Mouse (Mus musculus): ENCODE data around the gene Adamts7.

Adamts7 gene

DNA sequence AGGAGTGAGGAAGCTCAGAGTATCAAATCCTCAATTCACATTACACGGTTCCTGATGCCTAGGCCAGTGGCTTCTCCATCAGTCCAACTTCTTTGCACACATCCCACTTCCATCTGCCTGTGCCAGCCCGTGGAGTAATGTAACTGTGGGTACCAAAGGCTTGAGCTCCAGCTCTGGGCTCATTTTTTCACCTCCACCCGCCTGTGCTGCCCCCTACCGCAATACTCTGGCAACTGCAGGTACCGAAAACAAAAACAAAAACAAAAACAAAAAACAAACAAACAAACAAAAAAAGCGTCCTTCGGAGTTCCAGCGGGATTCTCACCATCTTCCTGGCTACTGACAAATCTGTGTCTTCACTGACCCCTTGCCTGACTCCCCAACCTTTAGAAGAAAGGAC, 27.4 kb upstream of the Adamts7 start:
- Histone ChIP-seq H3K4me1 (replicated peaks; ENCODE audit: low read depth, low read length) (peaks cover 14% of the 10 kb centered on the region), H3K9me3 (ENCODE audit: low read length) (no peaks in the 10 kb centered on the region), H3K27me3 (ENCODE audit: insufficient read depth, low read length) (no peaks in the 10 kb centered on the region), H3K4me3 (replicated peaks; ENCODE audit: low read length) (no peak overlapping the region), H3K36me3 (ENCODE audit: insufficient read depth, low read length) (no peaks in the 10 kb centered on the region)
- TF ChIP-seq CTCF (conservative IDR thresholded peaks at IDR 0.05; ENCODE audit: low read length) (peak; percentile 48), NANOG (IDR thresholded peaks at IDR 0.05; ENCODE audit: borderline replicate concordance, low read length) (no peak)

DNA sequence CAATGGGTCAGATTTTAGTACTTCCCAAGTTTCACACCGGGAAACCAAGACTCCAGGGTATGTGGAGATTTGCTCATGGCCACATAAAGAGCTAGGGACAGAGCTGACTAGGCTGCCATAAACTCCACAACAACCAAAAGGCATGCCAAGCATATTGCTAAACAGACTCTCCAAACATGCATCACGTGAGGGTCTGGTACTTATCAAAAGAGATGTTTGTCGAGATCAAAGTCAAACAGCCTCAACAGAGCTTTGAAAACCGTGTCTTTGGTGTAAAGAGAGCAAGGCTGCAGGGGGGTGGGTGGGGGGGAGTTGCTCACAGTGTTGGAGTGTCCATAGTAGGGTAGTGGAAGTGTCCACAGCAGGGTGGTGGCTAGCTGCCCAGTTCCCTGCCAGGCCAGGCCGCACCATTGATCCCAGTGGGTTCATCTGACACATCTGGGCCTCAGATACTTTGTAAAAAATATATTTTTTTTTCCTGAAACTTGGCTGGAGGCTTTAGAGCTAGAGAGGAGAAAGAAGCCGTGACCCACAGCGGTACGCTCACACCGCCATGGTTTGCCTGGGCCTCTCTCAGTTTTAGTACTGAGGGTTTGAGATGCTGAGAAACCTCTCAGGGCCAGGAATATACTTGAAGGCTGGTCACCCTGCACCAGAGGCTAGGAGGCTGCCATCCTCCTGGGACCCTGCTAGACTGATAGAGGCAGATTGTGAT, 26.7 kb upstream of the Adamts7 start:
- Histone ChIP-seq H3K9me3 (ENCODE audit: low read length) (no peaks in the 10 kb centered on the region), H3K4me1 (replicated peaks; ENCODE audit: low read depth, low read length) (peaks cover 14% of the 10 kb centered on the region), H3K36me3 (ENCODE audit: insufficient read depth, low read length) (no peaks in the 10 kb centered on the region), H3K27me3 (ENCODE audit: insufficient read depth, low read length) (no peaks in the 10 kb centered on the region; the same call in 1 of the 2 replicates), H3K4me3 (replicated peaks; ENCODE audit: low read length) (no peak overlapping the region)
- no peak for TF ChIP-seq CTCF (conservative IDR thresholded peaks at IDR 0.05; ENCODE audit: low read length)
- no peak for TF ChIP-seq NANOG (IDR thresholded peaks at IDR 0.05; ENCODE audit: borderline replicate concordance, low read length)
- TF ChIP-seq POU5F1 (IDR thresholded peaks at IDR 0.05; ENCODE audit: borderline replicate concordance, low read length) = no peak

DNA sequence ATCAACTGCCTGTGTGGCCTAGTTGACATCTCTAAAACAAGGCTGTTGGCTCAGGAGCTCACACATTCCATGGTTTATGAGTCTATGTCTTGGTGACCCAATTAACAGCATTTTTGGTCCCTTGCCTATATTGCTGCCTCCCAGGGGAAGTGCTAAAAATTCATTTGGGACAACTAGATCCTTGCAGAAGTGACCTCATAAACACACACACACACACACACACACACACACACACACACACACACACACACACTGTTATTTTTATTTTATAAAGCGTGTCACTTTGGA, 26.2 kb upstream of the Adamts7 start:
- no peak for TF ChIP-seq POU5F1 (IDR thresholded peaks at IDR 0.05; ENCODE audit: borderline replicate concordance, low read length)
- TF ChIP-seq CTCF (conservative IDR thresholded peaks at IDR 0.05; ENCODE audit: low read length) = no peak
- TF ChIP-seq NANOG (IDR thresholded peaks at IDR 0.05; ENCODE audit: borderline replicate concordance, low read length) = no peak
- no peaks in the 10 kb centered on the region for H3K36me3 ChIP-seq (ENCODE audit: insufficient read depth, low read length)
- H3K4me3 ChIP-seq (replicated peaks; ENCODE audit: low read length) = no peak overlapping the region
- H3K27me3 ChIP-seq (ENCODE audit: insufficient read depth, low read length) = peaks cover 2% of the 10 kb centered on the region; the same call in 1 of the 2 replicates
- H3K4me1 ChIP-seq (replicated peaks; ENCODE audit: low read depth, low read length) = peaks cover 16% of the 10 kb centered on the region
- H3K9me3 ChIP-seq (ENCODE audit: low read length) = no peaks in the 10 kb centered on the region

DNA sequence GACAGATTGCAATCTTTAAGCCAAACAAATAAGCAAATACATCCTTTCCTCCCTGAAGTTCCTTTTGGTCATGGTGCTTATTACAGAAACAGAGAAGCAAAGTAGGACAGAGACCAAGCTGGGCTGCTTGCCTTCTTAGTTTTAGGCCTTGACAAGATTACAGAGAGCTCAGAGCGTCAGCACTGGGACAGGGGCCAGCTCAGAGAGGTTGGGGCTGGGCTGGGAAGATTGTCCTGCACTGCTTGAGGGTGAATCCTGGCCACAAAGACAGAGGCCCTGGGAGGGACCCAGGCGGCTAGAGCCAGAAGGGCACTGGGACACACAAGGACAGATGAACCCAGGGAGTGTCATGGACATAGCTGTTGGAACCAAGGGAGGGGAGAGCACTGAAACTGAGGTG, 17.1 kb upstream of the Adamts7 start:
- H3K4me1 ChIP-seq (replicated peaks; ENCODE audit: low read depth, low read length) = peaks cover 10% of the 10 kb centered on the region; the same call in 1 of the 2 replicates
- peaks cover 12% of the 10 kb centered on the region for H3K27me3 ChIP-seq (ENCODE audit: insufficient read depth, low read length)
- no peaks in the 10 kb centered on the region for H3K36me3 ChIP-seq (ENCODE audit: insufficient read depth, low read length)
- TF ChIP-seq NANOG (IDR thresholded peaks at IDR 0.05; ENCODE audit: borderline replicate concordance, low read length) (no peak), CTCF (conservative IDR thresholded peaks at IDR 0.05; ENCODE audit: low read length) (no peak), POU5F1 (IDR thresholded peaks at IDR 0.05; ENCODE audit: borderline replicate concordance, low read length) (no peak)
- H3K4me3 ChIP-seq (replicated peaks; ENCODE audit: low read length) = no peak overlapping the region
- H3K9me3 ChIP-seq (ENCODE audit: low read length) = no peaks in the 10 kb centered on the region

DNA sequence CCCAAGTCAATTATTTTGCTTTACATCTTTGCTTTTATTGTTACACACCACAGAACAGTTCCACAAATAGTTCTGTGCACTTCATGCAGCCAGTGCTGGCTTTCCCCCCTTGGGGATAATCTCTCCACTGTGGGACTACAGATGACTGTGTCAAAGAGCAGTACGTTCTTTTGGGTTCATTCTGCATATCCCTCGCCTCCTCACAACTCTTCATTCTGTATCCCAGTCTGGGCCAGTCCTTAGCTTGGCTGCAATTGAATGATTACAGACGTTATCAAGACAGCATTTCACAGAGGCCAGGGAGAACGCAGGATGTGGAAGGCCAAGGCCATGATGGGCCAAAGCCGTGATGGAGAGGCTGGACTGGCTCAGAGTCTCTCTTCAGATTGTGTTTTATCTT, 16.0 kb upstream of the Adamts7 start:
- no peak overlapping the region for H3K4me3 ChIP-seq (replicated peaks; ENCODE audit: low read length)
- no peaks in the 10 kb centered on the region for H3K36me3 ChIP-seq (ENCODE audit: insufficient read depth, low read length)
- TF ChIP-seq CTCF (conservative IDR thresholded peaks at IDR 0.05; ENCODE audit: low read length) (no peak), POU5F1 (IDR thresholded peaks at IDR 0.05; ENCODE audit: borderline replicate concordance, low read length) (no peak), NANOG (IDR thresholded peaks at IDR 0.05; ENCODE audit: borderline replicate concordance, low read length) (no peak)
- H3K4me1 ChIP-seq (replicated peaks; ENCODE audit: low read depth, low read length) = peaks cover 6% of the 10 kb centered on the region; the same call in 1 of the 2 replicates
- H3K9me3 ChIP-seq (ENCODE audit: low read length) = no peaks in the 10 kb centered on the region
- peaks cover 10% of the 10 kb centered on the region for H3K27me3 ChIP-seq (ENCODE audit: insufficient read depth, low read length)

DNA sequence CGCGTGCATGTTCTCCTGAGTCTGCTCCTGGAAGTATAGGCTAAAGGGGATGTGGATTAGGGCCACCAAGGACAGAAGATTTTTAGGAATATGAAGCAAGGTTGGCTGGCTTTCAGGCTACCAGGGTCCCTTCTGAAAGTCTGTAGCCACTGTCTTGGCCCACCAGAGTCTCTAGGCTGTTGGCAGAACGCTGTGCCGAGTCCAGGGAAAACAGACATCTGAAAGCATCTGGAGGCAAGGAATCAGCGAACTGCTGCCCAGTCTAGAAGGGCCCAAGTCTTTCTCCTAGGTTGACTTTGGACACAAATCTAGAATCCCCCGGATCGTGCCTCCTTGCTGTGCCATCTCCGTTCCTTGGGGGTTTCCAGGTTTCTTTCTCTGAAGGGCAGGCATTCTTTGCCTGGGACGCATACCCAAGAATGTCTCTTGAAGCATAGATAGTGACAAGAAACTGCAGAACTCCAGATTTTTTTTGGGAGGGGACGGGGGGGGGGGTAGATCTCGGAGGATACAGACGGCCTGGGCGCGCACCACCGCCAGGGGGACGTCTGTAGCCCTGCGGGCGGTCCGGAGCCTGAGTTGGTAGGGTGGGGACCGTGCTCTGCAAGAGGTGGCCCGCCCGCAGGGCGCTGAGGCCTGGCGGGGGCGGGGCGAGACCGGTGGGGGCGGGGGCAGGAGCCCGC, 485 bp upstream of the Adamts7 start:
- Histone ChIP-seq H3K4me3 (replicated peaks; ENCODE audit: low read length) (peak overlapping the region; percentile 68), H3K36me3 (ENCODE audit: insufficient read depth, low read length) (no peaks in the 10 kb centered on the region), H3K4me1 (replicated peaks; ENCODE audit: low read depth, low read length) (peaks cover 23% of the 10 kb centered on the region), H3K9me3 (ENCODE audit: low read length) (no peaks in the 10 kb centered on the region), H3K27me3 (ENCODE audit: insufficient read depth, low read length) (peaks cover 54% of the 10 kb centered on the region)
- TF ChIP-seq POU5F1 (IDR thresholded peaks at IDR 0.05; ENCODE audit: borderline replicate concordance, low read length) = no peak
- 0 out of 2 replicates have a peak, but pooled peaks have one; percentile 3 for TF ChIP-seq CTCF (conservative IDR thresholded peaks at IDR 0.05; ENCODE audit: low read length)

DNA sequence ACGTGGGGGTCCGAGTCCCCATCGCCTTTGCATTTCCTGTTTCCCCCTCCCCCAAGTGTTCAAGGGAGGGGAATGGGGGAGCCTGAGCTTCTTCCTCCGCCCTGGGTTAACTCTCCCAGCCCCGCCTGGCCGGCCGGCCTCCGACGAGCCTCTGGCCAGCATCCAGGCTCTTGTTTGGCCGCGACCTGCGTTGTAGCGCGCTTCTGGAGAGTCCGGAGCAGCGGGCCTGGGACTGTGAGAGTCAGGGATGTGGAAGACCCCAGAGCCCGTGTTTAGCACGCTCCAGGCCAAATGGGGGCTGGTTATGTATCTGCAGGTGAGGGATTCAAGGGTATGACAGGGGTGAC, 853 bp downstream of the Adamts7 start:
- Histone ChIP-seq H3K4me3 (replicated peaks; ENCODE audit: low read length) (peak overlapping the region; percentile 87), H3K9me3 (ENCODE audit: low read length) (no peaks in the 10 kb centered on the region), H3K36me3 (ENCODE audit: insufficient read depth, low read length) (no peaks in the 10 kb centered on the region), H3K4me1 (replicated peaks; ENCODE audit: low read depth, low read length) (peaks cover 23% of the 10 kb centered on the region), H3K27me3 (ENCODE audit: insufficient read depth, low read length) (peaks cover 54% of the 10 kb centered on the region)
- TF ChIP-seq CTCF (conservative IDR thresholded peaks at IDR 0.05; ENCODE audit: low read length) = no peak
- TF ChIP-seq POU5F1 (IDR thresholded peaks at IDR 0.05; ENCODE audit: borderline replicate concordance, low read length) = no peak
- no peak for TF ChIP-seq NANOG (IDR thresholded peaks at IDR 0.05; ENCODE audit: borderline replicate concordance, low read length)

DNA sequence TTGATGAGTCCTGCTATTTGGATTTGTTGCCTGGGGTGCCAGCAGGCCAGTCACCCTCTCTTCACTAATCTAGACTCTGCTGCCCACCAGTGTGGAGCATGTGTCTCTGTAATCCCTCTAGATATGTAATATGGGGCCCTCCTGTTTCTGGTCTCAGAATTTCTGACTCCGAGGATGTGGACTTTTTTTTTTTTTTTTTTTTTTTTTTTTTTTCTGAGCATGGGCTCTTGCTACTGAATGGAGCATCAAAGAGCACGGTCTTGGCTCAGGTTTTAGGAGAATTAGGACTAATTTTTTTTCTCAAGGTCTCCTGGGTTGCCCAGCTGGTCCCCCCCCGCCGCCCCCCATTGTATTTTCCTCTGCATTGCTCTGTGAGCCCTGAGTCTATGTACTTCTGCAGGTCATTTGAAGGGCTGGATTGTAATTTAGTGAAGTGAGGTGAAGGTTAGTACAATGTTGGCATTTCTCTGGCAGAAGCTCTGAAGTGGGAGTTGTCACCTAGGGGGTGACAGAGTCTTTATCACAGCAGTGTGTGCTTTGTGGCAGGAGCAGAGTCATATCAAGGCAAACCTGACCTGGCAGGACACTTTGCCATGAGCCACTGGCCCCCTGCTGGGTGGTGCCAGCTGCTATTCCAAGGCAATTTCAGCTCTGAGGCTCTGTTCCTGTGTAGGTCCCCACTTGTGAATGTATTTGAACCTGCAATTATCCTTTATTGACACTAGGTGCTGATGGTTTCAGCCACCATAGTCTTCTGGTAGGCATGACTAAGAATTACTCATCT, 2.0 kb downstream of the Adamts7 start:
- H3K9me3 ChIP-seq (ENCODE audit: low read length) = no peaks in the 10 kb centered on the region
- no peak overlapping the region for H3K4me3 ChIP-seq (replicated peaks; ENCODE audit: low read length)
- peaks cover 23% of the 10 kb centered on the region for H3K4me1 ChIP-seq (replicated peaks; ENCODE audit: low read depth, low read length)
- H3K36me3 ChIP-seq (ENCODE audit: insufficient read depth, low read length) = no peaks in the 10 kb centered on the region
- TF ChIP-seq POU5F1 (IDR thresholded peaks at IDR 0.05; ENCODE audit: borderline replicate concordance, low read length) = no peak
- peaks cover 54% of the 10 kb centered on the region for H3K27me3 ChIP-seq (ENCODE audit: insufficient read depth, low read length)

All from E14TG2a.4 (cell line).